Mouse (Mus musculus) left cerebral cortex, postnatal 25 days (tissue): ENCODE data around the gene Bclaf3. TPM values are rescaled to one million over a fixed set of nuclear protein-coding genes. Genes with fewer than 3 reads are reported as not detected.
"Not testable (repeated sequence)": the region's sequence is repeated elsewhere in the genome, so short reads cannot be mapped to it uniquely, and the experiment has no call there.

ENCODE experiments used
- DNase-seq, 2 experiments: peaks; one replicate each; pipeline ENCODE4 v3.0.0; 2022; ENCODE audit warnings: low spot score in 2 of 2, mixed read lengths in 1 of 2
- intact Hi-C: fragments of 180-260 bp; cut with DNase I; formaldehyde crosslinking; loops from one replicate; pipeline ENCODE4 v1.15.1; 2025
- total RNA-seq, 2 experiments: library from RNA; stranded (reverse); gene quantifications; 2 replicates each; pipeline ENCODE4 v1.2.3; 2021

The Bclaf3 gene
- 10 to 100 TPM in 1 of 2 experiments, 1 to 10 TPM in 1; 9.7 to 11.7 TPM for total RNA-seq

GRCm38 (mm10) chrX:159526388-159526787 lies at the start of gene Bclaf3:
Bclaf3 (plus strand) TSS chrX:159526688.
- DNase-seq: no peak
- intact Hi-C loops: no loop called here

GRCm38 (mm10) chrX:159478243-159478940 lies 48.1 kb upstream of the Bclaf3 start:
- peak in 1 of 2 experiments; percentile 17 for DNase-seq
- intact Hi-C loops: not testable (repeated sequence)

GRCm38 (mm10) chrX:159484247-159484646 lies 42.2 kb upstream of the Bclaf3 start:
- no peak for DNase-seq
- intact Hi-C loops: no loop called here

- intact Hi-C loops: no loop called here
- no peak for DNase-seq
Observed at GRCm38 (mm10) chrX:159503181-159503580, 23.3 kb upstream of the Bclaf3 start.

- no peak for DNase-seq
- intact Hi-C loops: no loop called here
Observed at GRCm38 (mm10) chrX:159508331-159509036, 18.0 kb upstream of the Bclaf3 start.

- no peak for DNase-seq
- intact Hi-C loops: no loop called here
Observed at GRCm38 (mm10) chrX:159509042-159509441, 17.4 kb upstream of the Bclaf3 start.

- intact Hi-C loops: no loop called here
- no peak for DNase-seq
Observed at GRCm38 (mm10) chrX:159509847-159510715, 16.4 kb upstream of the Bclaf3 start.

GRCm38 (mm10) chrX:159510716-159511051 lies 15.8 kb upstream of the Bclaf3 start:
- intact Hi-C loops: no loop called here
- no peak for DNase-seq

GRCm38 (mm10) chrX:159515599-159515998 lies 10.9 kb upstream of the Bclaf3 start:
- intact Hi-C loops: no loop called here
- no peak for DNase-seq

GRCm38 (mm10) chrX:159521780-159522179 lies 4.7 kb upstream of the Bclaf3 start:
- no peak for DNase-seq
- intact Hi-C loops: no loop called here

- intact Hi-C loops: no loop called here
Observed at GRCm38 (mm10) chrX:159522651-159523050, 3.8 kb upstream of the Bclaf3 start.

GRCm38 (mm10) chrX:159532427-159532810 lies 5.9 kb downstream of the Bclaf3 start:
- DNase-seq: peak; percentile 86 to 96
- intact Hi-C loops: loop anchor here (5.0 to 10.0 kb wide), 2 partner anchors 430 to 582 kb away; no protein-coding TSS in a partner anchor

More at GRCm38 (mm10) chrX:159522651-159523050, 3.8 kb upstream of the Bclaf3 start:
- DNase-seq: no peak

- DNase-seq: peak in 1 of 2 experiments; percentile 4
- intact Hi-C loops: loop anchor here (5.0 to 10.0 kb wide), 2 partner anchors 429 to 582 kb away; no protein-coding TSS in a partner anchor
Observed at GRCm38 (mm10) chrX:159532811-159533462, 6.4 kb downstream of the Bclaf3 start.

GRCm38 (mm10) chrX:159541936-159542335 lies 15.4 kb downstream of the Bclaf3 start:
- DNase-seq: no peak
- intact Hi-C loops: no loop called here

GRCm38 (mm10) chrX:159547093-159547492 lies 20.6 kb downstream of the Bclaf3 start:
- no peak for DNase-seq
- intact Hi-C loops: no loop called here

GRCm38 (mm10) chrX:159584738-159585137 lies 58.2 kb downstream of the Bclaf3 start:
- intact Hi-C loops, DNase-seq: not testable (repeated sequence)

- intact Hi-C loops: no loop called here
Observed at GRCm38 (mm10) chrX:159591633-159592032, 65.1 kb downstream of the Bclaf3 start.

GRCm38 (mm10) chrX:159597502-159597901 lies 71.0 kb downstream of the Bclaf3 start:
- intact Hi-C loops: no loop called here
- DNase-seq: no peak

More at GRCm38 (mm10) chrX:159591633-159592032, 65.1 kb downstream of the Bclaf3 start:
- DNase-seq: no peak

GRCm38 (mm10) chrX:159604832-159605231 lies 78.3 kb downstream of the Bclaf3 start:
- DNase-seq: no peak
- intact Hi-C loops: no loop called here
